Mouse (Mus musculus): ENCODE results near the gene Oxnad1.

DNA sequence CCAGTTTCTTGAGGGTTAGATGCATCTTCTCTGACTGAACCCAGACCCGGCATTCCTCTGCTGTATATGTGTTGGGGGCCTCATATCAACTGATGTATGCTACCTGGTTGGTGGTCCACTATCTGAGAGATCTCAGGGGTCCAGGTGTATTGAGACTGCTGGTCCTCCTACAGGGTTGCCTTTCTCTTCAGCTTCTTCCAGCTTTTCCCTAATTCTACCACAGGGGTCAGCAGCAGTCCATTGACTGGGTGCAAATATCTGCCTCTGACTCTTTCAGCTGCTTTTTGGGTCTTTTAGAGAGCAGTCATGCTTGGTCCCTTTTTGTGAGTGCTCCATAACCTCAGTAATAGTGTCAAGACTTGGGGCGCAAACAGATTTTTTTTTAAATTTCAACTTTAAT, 65.7 kb downstream of the Oxnad1 start:
- no peak for TF ChIP-seq CTCF (IDR thresholded peaks at IDR 0.05; ENCODE audit: borderline replicate concordance, extremely low read depth, insufficient read depth, insufficient read length)
- no peak for TF ChIP-seq POLR2A (IDR thresholded peaks at IDR 0.05; ENCODE audit: borderline replicate concordance, extremely low read depth, insufficient read depth, insufficient read length, poor library complexity, severe bottlenecking)
